Mouse (Mus musculus): ENCODE results near the gene Tti1. TPM values are rescaled to one million over a fixed set of nuclear protein-coding genes. Genes with fewer than 3 reads are reported as not detected.

Gene Tti1
- total RNA-seq, 2 experiments from 2014 or later, result 20.3 to 21.0 TPM

DNA sequence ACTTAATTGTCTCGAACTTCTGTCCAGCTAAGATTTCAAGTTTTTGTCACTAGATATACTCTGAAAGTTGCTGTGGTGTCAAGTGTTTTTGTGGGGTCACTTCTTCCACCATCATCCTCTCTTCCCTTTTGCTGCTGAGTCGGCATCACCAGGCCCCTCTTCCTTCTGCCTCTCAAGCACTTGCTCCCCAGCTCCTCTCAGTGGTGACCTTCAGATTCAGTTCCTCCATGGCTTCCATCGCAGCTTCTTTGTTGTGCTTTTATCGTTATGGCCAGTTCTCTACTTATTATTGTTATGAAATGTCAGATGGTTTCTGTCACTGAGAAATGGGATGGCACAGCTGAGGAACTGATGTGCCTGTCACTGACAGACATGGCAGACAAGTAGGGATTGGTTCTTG, 18.0 kb upstream of the Tti1 start:
- no peak for DNase-seq (ENCODE audit: low spot score in 2 of 2)
- intact Hi-C loops (cut with DNase I), result no loop called here

DNA sequence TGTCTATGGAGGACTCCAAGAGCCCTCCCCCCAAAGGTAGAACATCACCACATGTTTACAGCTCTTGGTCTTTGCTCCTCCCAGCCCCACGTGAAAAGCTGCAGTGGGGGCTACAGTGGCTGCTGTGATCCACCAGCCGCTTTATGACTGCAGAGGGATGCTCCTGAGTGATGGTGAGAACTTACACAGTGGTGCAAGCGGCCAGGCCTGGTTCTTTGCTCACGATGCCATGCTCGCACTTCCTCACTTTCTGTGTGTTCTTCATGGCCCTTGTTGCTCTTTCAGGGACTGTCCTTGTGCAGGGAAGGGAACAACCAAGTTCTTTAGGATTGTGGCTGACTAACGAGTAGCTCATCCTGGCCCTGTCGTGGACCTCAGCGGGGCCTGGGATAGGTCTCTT, 15.3 kb upstream of the Tti1 start:
- intact Hi-C loops (cut with DNase I), result no loop called here
- DNase-seq (ENCODE audit: low spot score in 2 of 2), result no peak

DNA sequence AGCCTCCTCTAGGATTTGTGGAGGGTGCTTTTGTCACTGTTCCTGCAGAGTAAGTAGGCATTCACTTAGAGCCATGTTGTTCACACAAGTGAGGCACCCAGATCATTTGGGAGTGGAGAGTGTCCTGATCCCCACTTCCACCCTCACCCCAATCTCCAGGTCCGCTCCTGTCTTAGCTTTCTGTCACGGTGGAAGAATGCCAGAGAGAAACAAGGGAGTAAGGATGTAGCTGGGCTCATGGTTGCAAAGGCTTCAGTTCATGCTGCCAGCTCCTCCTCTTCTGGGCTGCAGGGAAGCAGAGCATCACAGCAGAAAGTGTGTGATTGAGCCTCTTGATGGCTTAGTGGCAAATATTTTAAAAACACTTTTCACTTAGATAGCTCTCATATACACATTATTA, 12.2 kb upstream of the Tti1 start:
- intact Hi-C loops (cut with DNase I), result no loop called here

GRCm38 (mm10) chr2:158039662-158040061, 11.4 kb upstream of the Tti1 start:
- intact Hi-C loops (cut with DNase I), result no loop called here
- DNase-seq (ENCODE audit: low spot score in 2 of 2), result no peak

More for the DNA sequence above, 12.2 kb upstream of the Tti1 start:
- DNase-seq (ENCODE audit: low spot score in 2 of 2), result no peak

DNA sequence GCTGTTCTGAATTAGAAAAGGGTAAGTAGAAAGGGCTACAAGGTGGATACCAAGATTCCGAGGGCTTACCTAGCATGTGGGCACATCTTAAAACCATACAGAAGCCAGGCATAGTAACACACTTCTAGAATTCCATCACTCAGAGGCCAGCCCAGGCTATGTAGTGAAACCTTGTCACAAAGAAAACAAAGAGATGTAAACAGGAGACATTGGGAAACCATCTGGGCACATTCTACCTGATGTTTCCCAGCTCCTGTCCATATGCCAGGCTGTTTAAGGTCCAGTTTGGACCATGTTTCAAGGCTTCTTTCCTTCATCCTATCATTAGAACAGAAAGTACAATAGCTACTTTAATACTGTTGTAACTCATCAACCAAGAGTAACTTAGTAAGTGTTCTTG, 9.3 kb upstream of the Tti1 start:
- no peak for DNase-seq (ENCODE audit: low spot score in 2 of 2)
- intact Hi-C loops (cut with DNase I), result no loop called here

GRCm38 (mm10) chr2:158036953-158037352, 8.7 kb upstream of the Tti1 start:
- intact Hi-C loops (cut with DNase I), result no loop called here
- DNase-seq (ENCODE audit: low spot score in 2 of 2), result no peak

- intact Hi-C loops (cut with DNase I), result no loop called here
- DNase-seq (ENCODE audit: low spot score in 2 of 2), result peak; percentile 17 to 40
These were observed 8.2 kb upstream of the Tti1 start for GRCm38 (mm10) chr2:158036408-158036807.

- no peak for DNase-seq (ENCODE audit: low spot score in 2 of 2)
- intact Hi-C loops (cut with DNase I), result no loop called here
These were observed 7.6 kb upstream of the Tti1 start for GRCm38 (mm10) chr2:158035813-158036212.

- DNase-seq (ENCODE audit: low spot score in 2 of 2), result no peak
- intact Hi-C loops (cut with DNase I), result no loop called here
These were observed 1.8 kb upstream of the Tti1 start for GRCm38 (mm10) chr2:158030007-158030406.

DNA sequence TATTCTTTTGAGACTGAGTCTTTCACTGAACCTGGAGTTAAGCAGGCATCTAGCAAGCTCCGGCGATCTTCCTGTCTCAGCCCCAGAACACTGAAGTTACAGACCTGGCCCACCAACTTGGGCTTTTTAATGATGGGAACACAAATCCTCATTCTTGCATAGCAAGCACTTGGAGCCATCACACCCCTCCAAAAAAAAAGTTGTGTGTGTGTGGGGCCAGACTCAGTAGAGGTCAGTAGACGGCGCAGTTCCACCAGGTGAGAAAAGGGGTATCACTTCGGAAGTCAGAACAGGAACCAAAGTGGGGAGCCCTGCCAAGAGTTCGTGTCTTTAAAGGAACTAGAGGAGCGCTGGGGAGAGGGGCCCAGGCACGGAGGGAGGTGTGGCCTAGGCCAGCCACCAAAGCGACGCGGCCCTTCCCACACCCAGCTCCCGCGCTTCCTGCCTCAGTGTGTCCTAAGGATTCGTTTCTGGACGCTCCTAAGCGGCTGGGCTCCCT, 329 bp downstream of the Tti1 start:
- intact Hi-C loops (cut with DNase I), result loop anchor here (5.0 kb wide), 1 partner anchor 291 kb away; the partner anchor contains the start of gene Ctnnbl1
- DNase-seq (ENCODE audit: low spot score in 2 of 2), result no peak

DNA sequence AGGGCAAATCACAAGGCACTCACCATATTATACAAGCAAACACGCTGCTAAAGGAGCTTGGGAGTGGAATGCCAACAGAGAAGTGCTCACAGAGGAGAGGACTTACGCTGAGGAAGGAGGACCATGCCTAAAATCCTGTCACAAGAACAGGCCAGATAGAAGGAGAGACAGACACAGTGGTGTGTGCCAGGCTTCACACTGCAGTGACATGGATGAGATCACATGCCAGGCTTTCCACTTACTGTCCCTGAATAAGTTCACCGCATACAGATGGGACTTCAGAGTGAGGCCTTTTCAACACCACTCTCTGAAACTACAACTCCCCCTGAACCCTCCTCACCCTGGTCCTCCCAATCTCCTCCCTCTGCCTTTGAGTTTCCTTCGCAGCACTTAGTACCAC, 10.9 kb downstream of the Tti1 start:
- DNase-seq (ENCODE audit: low spot score in 2 of 2), result no peak
- intact Hi-C loops (cut with DNase I), result no loop called here

- intact Hi-C loops (cut with DNase I), result no loop called here
- peak in 1 of 2 experiments; percentile 76 for DNase-seq (ENCODE audit: low spot score in 2 of 2)
These were observed 15.6 kb downstream of the Tti1 start for GRCm38 (mm10) chr2:158012608-158013007.

GRCm38 (mm10) chr2:158009373-158009772, 18.9 kb downstream of the Tti1 start:
- DNase-seq (ENCODE audit: low spot score in 2 of 2), result no peak
- intact Hi-C loops (cut with DNase I), result no loop called here

DNA sequence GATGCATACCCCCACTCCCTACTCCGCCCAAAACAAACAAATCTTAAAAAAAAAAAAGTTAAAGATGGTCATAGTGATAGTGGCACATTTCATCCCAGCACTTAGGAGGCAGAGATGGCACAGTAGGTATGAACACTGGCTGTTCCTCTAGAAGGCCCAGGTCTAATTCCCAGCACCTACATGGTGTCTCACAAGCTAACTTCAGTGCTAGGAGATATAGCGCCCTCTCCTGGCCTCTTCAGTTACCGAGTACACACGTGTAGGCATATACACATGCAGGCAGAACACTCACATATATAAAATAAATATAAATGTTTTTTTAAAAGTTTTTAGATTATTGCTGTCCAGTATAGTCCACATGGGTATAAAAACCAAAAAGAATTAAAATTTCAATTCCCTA, 22.6 kb downstream of the Tti1 start:
- intact Hi-C loops (cut with DNase I), result no loop called here
- no peak for DNase-seq (ENCODE audit: low spot score in 2 of 2)

DNA sequence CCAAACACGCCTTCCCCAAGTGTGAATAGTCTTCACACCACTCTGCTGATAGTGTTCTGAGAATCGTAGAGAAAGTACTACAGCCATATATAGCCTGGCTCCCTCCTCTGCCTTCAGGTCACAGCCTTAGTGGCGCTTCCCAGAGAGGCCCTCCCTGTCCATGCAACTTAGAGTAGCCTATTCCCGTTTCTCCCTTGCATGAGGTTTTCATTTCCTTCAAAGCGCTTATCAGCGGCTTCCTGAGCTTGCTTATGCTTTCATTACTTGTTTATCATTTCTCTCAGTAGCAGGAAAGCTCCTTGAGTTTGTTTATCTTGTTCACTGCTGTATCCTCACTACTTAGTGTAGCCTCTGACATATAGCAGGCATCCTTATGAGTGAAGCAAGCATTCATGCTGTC, 23.6 kb downstream of the Tti1 start:
- no peak for DNase-seq (ENCODE audit: low spot score in 2 of 2)
- intact Hi-C loops (cut with DNase I), result no loop called here

DNA sequence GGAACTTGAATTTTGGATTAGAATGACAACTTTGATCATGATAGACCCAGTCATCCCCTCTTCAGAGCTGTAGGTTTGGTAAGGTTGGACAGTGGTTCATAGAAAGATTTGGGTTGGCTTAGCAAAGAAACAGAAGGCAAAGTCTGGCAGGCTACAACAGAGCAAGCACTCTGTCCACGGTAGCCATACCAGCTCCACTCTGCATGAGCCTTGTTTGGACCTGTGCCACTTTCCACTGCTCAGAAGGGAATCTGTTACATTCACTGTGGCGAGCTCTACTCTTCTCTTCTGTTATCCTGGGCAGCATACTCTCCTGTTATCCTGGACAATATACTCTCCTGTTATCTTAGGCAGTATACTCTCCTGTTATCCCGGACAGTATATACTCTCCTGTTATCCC, 29.4 kb downstream of the Tti1 start:
- intact Hi-C loops (cut with DNase I), result loop anchor here (5.0 kb wide), 1 partner anchor 382 kb away; no protein-coding TSS in a partner anchor
- no peak for DNase-seq (ENCODE audit: low spot score in 2 of 2)

GRCm38 (mm10) chr2:157992501-157992900, 35.7 kb downstream of the Tti1 start:
- intact Hi-C loops (cut with DNase I), result no loop called here

DNA sequence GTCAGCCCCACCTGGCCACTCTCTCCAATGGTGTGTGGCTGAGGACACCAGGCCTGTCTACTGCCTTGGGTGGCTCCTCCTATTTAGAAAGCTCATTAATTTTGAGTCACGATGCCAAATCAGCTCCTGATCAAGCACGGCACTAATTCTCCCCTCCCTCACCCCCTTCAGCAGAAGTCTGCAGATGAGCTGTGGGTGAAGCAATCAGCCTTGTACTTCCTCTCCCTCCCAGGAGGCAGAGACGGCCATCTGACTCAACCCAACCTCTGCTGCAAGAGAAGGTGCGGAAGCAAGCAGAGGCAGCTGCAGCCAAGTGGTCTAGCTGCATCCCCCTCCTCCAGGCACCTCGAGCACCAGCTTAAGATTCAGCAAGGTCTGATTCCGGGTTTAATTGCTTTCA, 37.2 kb downstream of the Tti1 start:
- intact Hi-C loops (cut with DNase I), result no loop called here

More at GRCm38 (mm10) chr2:157992501-157992900, 35.7 kb downstream of the Tti1 start:
- no peak for DNase-seq (ENCODE audit: low spot score in 2 of 2)

DNA sequence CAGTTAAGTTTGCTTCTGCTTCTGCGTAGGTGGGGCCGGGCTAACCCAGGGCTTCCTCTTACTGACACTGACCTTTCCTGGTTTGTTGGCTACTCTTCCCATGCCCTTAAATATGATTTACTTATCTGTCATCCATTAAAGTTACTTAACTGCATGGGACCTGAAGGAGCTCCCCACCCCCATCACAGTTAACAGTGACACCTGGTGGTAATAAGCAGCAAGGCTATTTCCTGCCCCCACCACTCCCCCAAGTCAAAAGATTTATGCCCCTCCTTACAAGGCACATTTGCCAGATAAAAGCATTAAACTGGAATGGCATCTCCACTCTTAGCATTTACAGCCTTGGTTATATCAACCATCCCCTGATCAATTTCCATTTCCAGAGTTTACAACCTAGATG, 38.3 kb downstream of the Tti1 start:
- intact Hi-C loops (cut with DNase I), result loop anchor here (5.0 kb wide), 1 partner anchor 353 kb away; no protein-coding TSS in a partner anchor
- no peak for DNase-seq (ENCODE audit: low spot score in 2 of 2)

More for the DNA sequence above, 37.2 kb downstream of the Tti1 start:
- DNase-seq (ENCODE audit: low spot score in 2 of 2), result no peak

DNA sequence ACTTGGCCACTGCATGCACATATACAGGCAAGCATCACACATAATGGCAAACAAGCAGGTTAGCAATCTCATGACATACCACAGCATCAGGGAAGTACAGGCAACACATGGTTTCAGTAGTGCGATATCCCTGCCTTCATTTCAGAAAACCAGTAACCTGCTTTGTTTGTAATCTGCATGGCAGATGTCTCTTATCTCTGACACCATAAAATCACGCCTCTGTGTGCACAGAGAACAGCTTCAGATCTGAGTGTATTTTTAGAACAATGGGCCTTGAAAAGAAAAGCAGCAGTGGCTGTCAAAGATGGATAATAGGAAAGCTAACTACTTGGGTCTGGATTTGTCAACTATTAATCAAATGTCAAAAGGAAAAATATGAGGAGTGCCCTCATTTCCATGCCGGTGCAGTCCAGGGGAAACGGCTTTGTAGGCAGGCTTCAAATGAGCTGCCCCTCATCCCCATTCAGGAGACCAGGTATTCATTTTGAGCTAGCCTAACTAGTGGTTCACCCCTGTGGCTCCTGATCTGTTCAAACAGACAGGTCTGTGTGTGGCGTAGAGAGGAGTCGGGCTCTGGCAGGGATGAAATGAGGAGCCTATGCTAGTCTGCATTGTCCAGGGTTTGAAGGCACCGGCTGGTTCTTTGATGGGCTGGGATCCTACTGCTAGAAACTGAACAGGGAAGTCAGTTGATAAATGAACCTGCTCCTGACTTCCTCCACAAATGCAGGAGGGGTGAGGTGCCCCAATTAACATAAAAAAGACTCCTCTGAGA, 39.6 kb downstream of the Tti1 start:
- intact Hi-C loops (cut with DNase I), result loop anchor here (5.0 kb wide), 1 partner anchor 351 kb away; no protein-coding TSS in a partner anchor

DNA sequence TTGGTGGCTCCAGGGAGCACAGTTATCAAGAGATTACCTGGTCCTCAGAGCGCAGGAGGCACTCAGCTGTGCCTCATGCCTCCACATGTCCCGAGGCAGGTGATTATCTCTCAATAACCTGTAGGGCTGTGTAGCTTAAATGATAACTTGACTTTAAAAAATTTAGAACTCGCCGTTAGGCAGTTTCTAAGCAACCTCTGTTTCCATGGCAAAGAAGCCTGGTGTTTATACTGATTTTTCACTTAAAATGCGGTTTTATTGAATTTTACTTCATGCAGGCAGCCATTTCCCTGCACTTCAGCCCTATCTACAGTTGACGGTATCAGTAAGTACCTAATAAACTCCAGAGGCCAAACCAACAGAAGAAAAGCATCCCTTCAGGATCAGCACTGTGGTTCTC, 42.0 kb downstream of the Tti1 start:
- intact Hi-C loops (cut with DNase I), result loop anchor here (5.0 kb wide), 1 partner anchor 349 kb away; no protein-coding TSS in a partner anchor
- peak; percentile 13 to 18 for DNase-seq (ENCODE audit: low spot score in 2 of 2)

More for the DNA sequence above, 39.6 kb downstream of the Tti1 start:
- no peak for DNase-seq (ENCODE audit: low spot score in 2 of 2)
